Mouse (Mus musculus) liver, embryonic 11.5 days (tissue): ENCODE measurements around the gene Slco6d1. TPM values are rescaled to one million over a fixed set of nuclear protein-coding genes. Genes with fewer than 3 reads are reported as not detected.
"Not testable (repeated sequence)": the region's sequence is repeated elsewhere in the genome, so short reads cannot be mapped to it uniquely, and the experiment has no call there.

Experiments used
- ATAC-seq: fragments of 200-750 bp; cut with Nextera tagmentation; replicated peaks from 2 replicates; pipeline ENCODE4 v1.8.0; 2017; ENCODE audit warnings: moderate number of reproducible peaks, mild to moderate bottlenecking, moderate TSS enrichment, moderate library complexity; ENCODE audit not compliant: low FRiP score
- DNase-seq: peaks from one replicate; pipeline ENCODE4 v3.0.0-alpha.2; 2017; ENCODE audit warnings: low spot score
- H3K27ac ChIP-seq: fragments of 300-500 bp; sonication (generic); 2 replicates; pipeline ENCODE4 v1.5.1; 2014; ENCODE audit warnings: mild to moderate bottlenecking, low read depth, low read length, control low read depth
- H3K27me3 ChIP-seq: fragments of 300-500 bp; sonication (generic); replicated peaks from 2 replicates; pipeline ENCODE4 v1.6.1; 2014; ENCODE audit warnings: low read length, mixed read lengths; ENCODE audit not compliant: control insufficient read depth, insufficient read depth
- H3K36me3 ChIP-seq: fragments of 300-500 bp; sonication (generic); 2 replicates; pipeline ENCODE4 v1.6.1; 2014; ENCODE audit warnings: mild to moderate bottlenecking, low read length, moderate library complexity, mixed read lengths; ENCODE audit not compliant: control insufficient read depth, insufficient read depth
- H3K4me1 ChIP-seq: fragments of 300-500 bp; sonication (generic); replicated peaks from 2 replicates; pipeline ENCODE4 v1.6.1; 2014; ENCODE audit warnings: low read length, mixed read lengths; ENCODE audit not compliant: control insufficient read depth, insufficient read depth
- H3K4me2 ChIP-seq: fragments of 300-500 bp; sonication (generic); 2 replicates; pipeline ENCODE4 v1.6.1; 2014; ENCODE audit warnings: mild to moderate bottlenecking, control low read depth, moderate library complexity
- H3K4me3 ChIP-seq: fragments of 300-500 bp; sonication (generic); 2 replicates; pipeline ENCODE4 v1.5.1; 2014; ENCODE audit warnings: low read depth, low read length, control low read depth
- H3K9ac ChIP-seq: fragments of 300-500 bp; sonication (generic); 2 replicates; pipeline ENCODE4 v1.6.1; 2014; ENCODE audit warnings: low read depth, low read length, control low read depth
- H3K9me3 ChIP-seq: fragments of 300-500 bp; sonication (generic); 2 replicates; pipeline ENCODE4 v1.6.1; 2016; ENCODE audit warnings: low read length, inconsistent platforms, mixed read lengths; ENCODE audit not compliant: control insufficient read depth
- WGBS: fragments of 180-500 bp; shearing (Covaris S2); extraction: QIAGEN DNeasy Blood & Tissue Kit; methylation state at CpG from one replicate; pipeline ENCODE4 v1.1.7; 2014; 5-methylcytosine and 5-hydroxymethylcytosine counted together
- polyA plus RNA-seq: library from polyadenylated mRNA; unstranded; fragments of >200 nt; fragmentation: Nextera tagmentation; extraction: Ambion mirVana; gene quantifications from 2 replicates; pipeline ENCODE4 v1.2.1, GENCODE M21; 2014

Slco6d1 gene
- polyA plus RNA-seq: not detected in 2 replicates

DNA sequence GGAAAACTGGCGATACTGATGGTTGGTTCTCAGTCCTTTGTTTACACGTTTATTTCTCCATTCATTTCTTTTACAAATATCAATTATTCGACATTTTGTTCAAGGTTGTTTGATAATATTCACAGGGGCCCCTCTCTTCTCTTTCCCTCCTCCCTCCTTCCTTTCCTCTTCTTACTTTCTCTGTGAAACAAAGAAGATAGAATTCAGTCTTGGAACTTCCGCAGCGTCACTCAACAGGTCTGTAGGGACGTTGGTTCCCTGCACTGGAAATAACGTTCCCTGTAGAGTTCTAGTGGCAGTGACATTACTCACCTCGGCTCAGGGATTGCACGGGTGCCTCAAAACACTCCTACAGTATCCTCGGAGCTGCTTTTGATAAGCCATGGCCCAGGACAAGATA lies at the start of gene Slco6d1:
Gene Slco6d1, plus strand, starts transcription at position 301 of the 400 bp plus-strand sequence.
- no peaks in the 10 kb centered on the region for H3K36me3 ChIP-seq
- no peak within 1 kb of the TSS for H3K27ac ChIP-seq
- H3K4me3 ChIP-seq: no peak within 1 kb of the TSS
- no peak for ATAC-seq
- no peaks in the 10 kb centered on the region for H3K9me3 ChIP-seq
- 82% methylated on average over 10 of the region's 10 CpGs for WGBS
- H3K27me3 ChIP-seq: no peaks in the 10 kb centered on the region
- no peak within 1 kb of the TSS for H3K4me2 ChIP-seq
- H3K9ac ChIP-seq: no peak within 1 kb of the TSS
- DNase-seq: no peak
- no peaks in the 10 kb centered on the region for H3K4me1 ChIP-seq

DNA sequence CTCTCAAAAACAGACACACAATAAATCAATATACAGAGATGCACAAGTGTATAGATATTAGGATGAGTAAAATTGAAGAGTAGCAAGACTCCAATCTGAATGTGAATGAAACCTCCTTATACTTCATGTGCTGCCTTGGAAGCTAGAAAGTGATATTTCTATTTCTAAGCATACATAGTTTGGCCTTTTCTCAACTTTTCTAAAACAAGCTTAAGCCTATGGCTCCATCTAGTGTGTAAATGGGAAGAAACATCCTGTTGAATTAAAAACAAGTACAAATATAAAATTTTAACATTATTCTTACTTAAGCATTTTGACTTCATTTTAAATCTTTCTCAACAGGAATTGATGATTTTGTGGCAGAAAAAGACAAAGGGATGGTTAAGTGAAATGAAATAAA lies 28.9 kb upstream of the Slco6d1 start:
- H3K27me3 ChIP-seq: no peaks in the 10 kb centered on the region
- H3K9me3 ChIP-seq: no peaks in the 10 kb centered on the region
- no peaks in the 10 kb centered on the region for H3K36me3 ChIP-seq
- no peak overlapping the region for H3K27ac ChIP-seq
- no peak overlapping the region for H3K4me3 ChIP-seq
- H3K4me2 ChIP-seq: no peak overlapping the region
- DNase-seq: no peak
- H3K9ac ChIP-seq: no peak overlapping the region
- H3K4me1 ChIP-seq: no peaks in the 10 kb centered on the region
- ATAC-seq: no peak

GRCm38 (mm10) chr1:98447929-98448328 lies 27.0 kb downstream of the Slco6d1 start:
- Histone ChIP-seq H3K4me1 (no peaks in the 10 kb centered on the region), H3K9ac (no peak overlapping the region), H3K9me3 (no peaks in the 10 kb centered on the region), H3K4me2 (no peak overlapping the region), H3K4me3 (no peak overlapping the region), H3K27ac (no peak overlapping the region), H3K27me3 (no peaks in the 10 kb centered on the region), H3K36me3 (no peaks in the 10 kb centered on the region)
- 75% methylated on average over 4 of the region's 4 CpGs for WGBS
- ATAC-seq (no peak), DNase-seq (no peak)

DNA sequence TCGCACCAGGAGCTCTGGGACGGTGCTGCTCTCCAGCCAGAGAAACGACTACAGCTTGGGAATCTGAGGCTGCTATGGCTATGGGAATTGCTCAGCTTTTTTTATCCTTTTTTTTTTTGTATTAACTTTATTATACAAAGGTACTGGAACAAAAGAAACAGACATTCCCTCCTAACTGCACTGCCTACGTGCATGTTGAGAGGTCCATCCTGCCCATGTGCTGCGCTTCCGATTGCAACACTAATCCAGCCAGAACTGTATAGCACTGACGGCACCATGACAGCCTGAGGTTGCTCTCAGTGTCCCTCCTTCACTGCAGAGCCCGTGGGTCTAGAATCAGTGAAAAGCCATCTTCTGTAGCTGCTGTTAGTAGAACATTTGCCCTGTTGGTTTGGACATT lies 38.3 kb downstream of the Slco6d1 start:
- not testable (repeated sequence) for ATAC-seq, H3K4me3 ChIP-seq, H3K9ac ChIP-seq, H3K9me3 ChIP-seq, DNase-seq, H3K4me2 ChIP-seq, H3K27me3 ChIP-seq, H3K36me3 ChIP-seq, H3K27ac ChIP-seq, H3K4me1 ChIP-seq
- WGBS: 86% methylated on average over 8 of the region's 8 CpGs

DNA sequence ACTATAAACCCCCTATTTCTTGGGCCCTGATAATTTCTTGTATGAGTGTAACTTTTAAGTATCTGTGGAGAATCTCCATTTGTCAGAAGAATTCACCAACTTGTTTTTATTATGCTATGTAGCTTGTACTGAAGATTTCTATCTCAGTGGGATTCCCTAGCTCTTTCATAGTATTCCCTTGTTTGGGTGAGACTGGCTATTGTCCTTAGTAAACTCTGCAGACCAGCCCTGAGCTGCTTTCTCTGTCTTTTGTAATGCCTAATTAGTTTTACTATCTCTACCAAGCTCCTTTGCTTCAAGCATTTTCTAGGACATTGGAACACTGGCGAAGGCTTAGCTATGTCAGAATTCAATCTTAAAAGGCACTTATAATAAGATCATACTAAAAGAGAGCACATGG lies 55.5 kb downstream of the Slco6d1 start:
- not testable (repeated sequence) for H3K4me3 ChIP-seq, H3K4me2 ChIP-seq, DNase-seq, H3K9me3 ChIP-seq, H3K9ac ChIP-seq, H3K4me1 ChIP-seq, H3K36me3 ChIP-seq, H3K27ac ChIP-seq, H3K27me3 ChIP-seq, ATAC-seq
- WGBS: 78% methylated on average over 1 of the region's 1 CpGs

DNA sequence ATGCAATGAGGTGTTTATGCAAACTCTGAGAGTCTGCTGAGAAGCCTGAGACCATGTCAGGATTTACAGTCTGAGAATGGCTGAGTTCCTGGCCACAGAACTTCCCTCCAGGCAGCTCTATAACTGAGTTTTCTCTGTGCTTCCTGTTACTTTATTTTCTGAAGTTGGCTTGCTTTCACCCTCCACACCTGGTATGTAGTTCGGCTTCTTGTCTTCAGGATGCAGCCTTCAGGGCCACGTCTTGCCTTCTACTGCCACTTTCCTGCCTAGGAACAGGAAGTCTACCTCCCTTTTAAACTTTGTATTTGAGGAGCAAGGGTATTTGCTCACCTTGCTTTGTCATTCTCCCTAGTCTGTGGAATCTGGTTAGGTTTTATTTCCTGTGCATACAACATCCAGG lies 58.3 kb downstream of the Slco6d1 start:
- no peak overlapping the region for H3K4me2 ChIP-seq
- H3K4me3 ChIP-seq: no peak overlapping the region
- ATAC-seq (no peak), DNase-seq (no peak)
- no peak overlapping the region for H3K9ac ChIP-seq
- no peaks in the 10 kb centered on the region for H3K4me1 ChIP-seq
- H3K27me3 ChIP-seq: no peaks in the 10 kb centered on the region
- no peaks in the 10 kb centered on the region for H3K36me3 ChIP-seq
- H3K27ac ChIP-seq: no peak overlapping the region
- H3K9me3 ChIP-seq: no peaks in the 10 kb centered on the region
- WGBS: 63% methylated on average over 2 of the region's 2 CpGs

DNA sequence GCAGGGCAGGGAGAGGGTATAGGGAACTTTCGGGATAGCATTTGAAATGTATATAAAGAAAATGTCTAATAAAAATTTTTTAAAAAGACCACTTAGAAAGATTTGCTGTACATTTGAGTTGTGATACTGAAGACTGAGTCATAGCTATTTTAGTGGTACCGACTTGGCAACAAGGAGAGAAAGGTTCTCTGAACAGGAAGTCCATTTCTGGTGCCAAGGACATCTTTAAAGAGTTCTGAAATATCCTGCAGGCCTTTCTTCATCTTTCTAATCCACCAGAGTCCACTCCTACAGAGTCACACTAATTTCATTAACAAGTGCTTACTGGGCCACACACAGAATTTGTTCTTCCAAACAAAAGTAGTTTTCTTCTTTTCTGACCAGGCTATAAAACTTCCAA lies 85.1 kb downstream of the Slco6d1 start:
- Histone ChIP-seq H3K27me3 (no peaks in the 10 kb centered on the region), H3K36me3 (no peaks in the 10 kb centered on the region), H3K27ac (no peak overlapping the region), H3K9ac (no peak overlapping the region), H3K4me2 (no peak overlapping the region), H3K4me1 (no peaks in the 10 kb centered on the region), H3K4me3 (no peak overlapping the region), H3K9me3 (no peaks in the 10 kb centered on the region)
- no peak for ATAC-seq
- DNase-seq: no peak
- WGBS: 73% methylated on average over 2 of the region's 2 CpGs

- H3K27ac ChIP-seq: no peak overlapping the region
- no peaks in the 10 kb centered on the region for H3K9me3 ChIP-seq
- no peaks in the 10 kb centered on the region for H3K36me3 ChIP-seq
- no peaks in the 10 kb centered on the region for H3K27me3 ChIP-seq
- no peak overlapping the region for H3K4me2 ChIP-seq
- no peak overlapping the region for H3K4me3 ChIP-seq
- no peak for ATAC-seq
- H3K4me1 ChIP-seq: no peaks in the 10 kb centered on the region
- no peak overlapping the region for H3K9ac ChIP-seq
- WGBS: 77% methylated on average over 2 of the region's 2 CpGs
- no peak for DNase-seq
Observed at GRCm38 (mm10) chr1:98522977-98523376, 102.1 kb downstream of the Slco6d1 start.

GRCm38 (mm10) chr1:98523537-98523936 lies 102.6 kb downstream of the Slco6d1 start:
- H3K36me3 ChIP-seq: no peaks in the 10 kb centered on the region
- H3K9me3 ChIP-seq: no peaks in the 10 kb centered on the region
- no peak overlapping the region for H3K4me3 ChIP-seq
- ATAC-seq (no peak), DNase-seq (no peak)
- H3K27me3 ChIP-seq: no peaks in the 10 kb centered on the region
- no peaks in the 10 kb centered on the region for H3K4me1 ChIP-seq
- no peak overlapping the region for H3K4me2 ChIP-seq
- no peak overlapping the region for H3K27ac ChIP-seq
- no peak overlapping the region for H3K9ac ChIP-seq
